Mouse (Mus musculus) liver, embryonic 18 days (tissue): ENCODE results near the gene Acss2. TPM values are rescaled to one million over a fixed set of nuclear protein-coding genes. Genes with fewer than 3 reads are reported as not detected.

Experiments
- polyA plus RNA-seq: library from polyadenylated mRNA; depleted of rRNA; stranded (reverse); fragments of >200 nt; gene quantifications from 2 replicates; pipeline ENCODE4 v1.2.3, GENCODE M21; 2012; rRNA removed

Gene Acss2
- 27.3 and 59.6 TPM in 2 replicates for polyA plus RNA-seq

GRCm38 (mm10) chr2:155517455-155518423, at the start of gene Acss2, which contains the start of gene Ggt7:
Acss2 (plus strand) TSS chr2:155517948.
Ggt7 (minus strand) TSS chr2:155518237.

GRCm38 (mm10) chr2:155473570-155474088, 44.1 kb upstream of the Acss2 start, which contains the start of gene Ncoa6:
Ncoa6 (minus strand) TSS chr2:155473894.

GRCm38 (mm10) chr2:155592137-155592853, 74.5 kb downstream of the Acss2 start, which contains the start of gene Gss:
Gss (minus strand) TSS chr2:155592810.

GRCm38 (mm10) chr2:155610978-155611377, 93.2 kb downstream of the Acss2 start, which contains the start of gene Myh7b:
Myh7b (plus strand) TSS chr2:155611212.

Other genes starting within 250 kb of the Acss2 start
- 18.8 and 21.8 TPM in 2 replicates for gene Map1lc3a, start 241.7 kb upstream of the Acss2 start, polyA plus RNA-seq
- 18.9 and 19.1 TPM in 2 replicates for gene Pigu, start 160.5 kb upstream of the Acss2 start, polyA plus RNA-seq
- 23.4 and 23.8 TPM in 2 replicates for gene Trp53inp2, start 136.9 kb upstream of the Acss2 start, polyA plus RNA-seq
- gene Ncoa6, start 44.1 kb upstream of the Acss2 start, polyA plus RNA-seq: 7.1 and 10.0 TPM in 2 replicates
- gene Ggt7, start 289 bp downstream of the Acss2 start, polyA plus RNA-seq: 0.35 and 0.50 TPM in 2 replicates
- gene Gss, start 74.9 kb downstream of the Acss2 start, polyA plus RNA-seq: 36.9 and 39.4 TPM in 2 replicates
- 0.83 and 1.3 TPM in 2 replicates for gene Myh7b, start 93.3 kb downstream of the Acss2 start, polyA plus RNA-seq
- 44.5 and 49.6 TPM in 2 replicates for gene Trpc4ap, start 174.4 kb downstream of the Acss2 start, polyA plus RNA-seq
- gene Edem2, start 211.5 kb downstream of the Acss2 start, polyA plus RNA-seq: 39.2 and 41.0 TPM in 2 replicates
- gene Gm17581, start 217.9 kb downstream of the Acss2 start, polyA plus RNA-seq: not detected in 2 replicates
- 1.3 and 1.4 TPM in 2 replicates for gene Procr, start 233.2 kb downstream of the Acss2 start, polyA plus RNA-seq